Mouse (Mus musculus): ENCODE measurements at regions not wholly inside any gene's neighbourhood (a gene's known extent, or its start where the extent isn't known, plus 50 kb on each side); places are given as distances from the start of the nearest gene placed in this dataset.

- TF ChIP-seq CTCF (IDR thresholded peaks at IDR 0.05; ENCODE audit: low read depth) (no peak), EP300 (optimal IDR thresholded peaks at IDR 0.05) (no peak)
These were observed 381.3 kb upstream of the Rasgrp1 start for GRCm38 (mm10) chr2:117724066-117724465.

Measured in stomach, postnatal 0 days (tissue).